Mouse (Mus musculus) thymus, adult 18-20 months (tissue): Measurements from ENCODE around the gene Rps11.
"Not testable (repeated sequence)": the region's sequence is repeated elsewhere in the genome, so short reads cannot be mapped to it uniquely, and the experiment has no call there.

Experiments
- DNase-seq, 2 experiments: peaks; one replicate each; pipeline ENCODE4 v3.0.0; 2022; ENCODE audit warnings: mixed read lengths in 2 of 2

Rps11 gene

GRCm38 (mm10) chr7:45106441-45106840, 17.8 kb downstream of the Rps11 start:
- no peak for DNase-seq

DNA sequence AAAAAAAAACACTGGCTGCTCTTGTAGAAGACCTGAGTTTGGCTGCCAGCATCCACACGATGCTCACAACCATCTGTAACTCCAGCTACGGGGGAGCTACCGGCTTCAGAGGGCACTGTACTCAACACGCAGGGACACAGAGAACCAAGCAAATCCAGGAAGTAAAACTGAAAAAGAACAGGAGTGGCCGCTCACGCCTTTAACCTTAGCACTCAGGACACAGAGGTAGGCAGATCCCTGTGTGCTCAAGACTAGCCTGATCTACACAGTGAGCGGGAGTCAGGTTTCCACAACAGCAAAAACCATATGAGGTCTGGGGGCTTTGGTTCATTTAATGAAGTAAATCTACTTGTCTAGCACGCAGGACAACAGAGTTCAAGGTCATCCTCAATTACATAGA, 18.7 kb downstream of the Rps11 start:
- no peak for DNase-seq

DNA sequence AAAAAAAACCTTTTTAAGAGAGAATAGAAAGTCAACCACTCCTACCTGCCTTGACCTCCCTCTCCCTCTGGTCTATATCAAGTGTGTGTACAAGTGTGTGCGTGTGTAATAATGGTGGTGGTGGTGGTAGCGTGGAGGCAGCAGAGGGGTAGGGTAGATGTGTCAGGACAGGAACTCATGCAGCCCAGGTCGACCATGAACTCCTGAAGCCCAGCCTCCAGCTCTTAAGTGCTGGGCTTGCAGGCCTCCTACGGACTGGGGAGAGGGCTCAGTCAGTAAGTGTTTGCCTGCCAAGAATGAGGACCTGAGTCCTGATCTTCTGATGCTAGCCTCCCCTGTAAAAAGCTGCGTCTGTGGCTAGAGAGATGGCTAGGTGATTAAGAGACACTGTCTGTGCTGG, 19.3 kb downstream of the Rps11 start:
- DNase-seq: no peak

DNA sequence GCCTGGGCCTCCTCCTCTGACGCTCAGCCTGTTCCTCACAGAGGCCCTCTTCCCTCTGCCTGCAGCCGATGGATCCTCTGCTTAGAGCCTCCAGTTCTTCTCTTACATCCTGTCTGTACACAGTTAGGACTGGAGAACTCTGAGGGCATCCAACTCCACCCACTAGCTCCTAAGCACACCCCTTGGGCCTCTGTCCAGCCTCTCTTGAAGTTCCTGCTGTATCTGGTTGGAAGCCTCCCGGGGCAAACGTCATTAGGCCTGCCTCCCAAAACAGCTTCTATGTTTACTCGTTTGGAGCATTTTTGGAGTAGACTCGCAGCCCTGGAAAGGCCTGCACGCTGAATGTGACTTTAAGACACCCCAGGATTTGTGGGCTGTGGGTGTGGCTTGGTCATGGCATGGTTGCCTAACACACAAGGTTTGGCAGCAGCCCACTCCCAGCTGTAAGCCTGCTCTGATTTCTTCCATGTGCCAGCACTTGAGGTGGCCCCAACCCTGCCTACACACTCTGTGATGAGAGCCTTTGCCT, 20.5 kb downstream of the Rps11 start, which contains the start of gene Fcgrt:
Gene Fcgrt, minus strand, starts transcription at position 200 of the 529 bp plus-strand sequence.
- DNase-seq: peak in 1 of 2 experiments; percentile 35

GRCm38 (mm10) chr7:45102940-45103585, 21.2 kb downstream of the Rps11 start:
- DNase-seq: no peak

GRCm38 (mm10) chr7:45102441-45102840, 21.8 kb downstream of the Rps11 start:
- DNase-seq: no peak

DNA sequence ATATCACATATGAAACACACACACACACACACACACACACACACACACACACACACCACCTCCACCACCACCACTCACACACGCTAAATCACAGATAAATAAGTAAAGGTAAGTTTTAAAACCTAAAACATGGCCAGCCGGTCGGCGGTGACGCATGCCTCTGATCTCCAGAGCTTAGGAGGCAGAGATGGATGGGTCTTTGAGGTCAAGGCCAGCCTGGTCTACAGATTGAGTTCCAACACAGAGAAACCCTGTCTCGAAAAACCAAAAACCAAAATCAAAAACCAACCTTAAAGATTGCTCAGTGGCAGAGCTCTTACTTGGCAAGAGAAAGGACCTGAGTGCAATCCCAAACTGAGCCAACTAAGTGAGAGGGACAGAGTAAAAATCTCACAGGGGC, 24.2 kb downstream of the Rps11 start:
- DNase-seq: no peak

GRCm38 (mm10) chr7:45098541-45099240, 25.5 kb downstream of the Rps11 start:
- no peak for DNase-seq

DNA sequence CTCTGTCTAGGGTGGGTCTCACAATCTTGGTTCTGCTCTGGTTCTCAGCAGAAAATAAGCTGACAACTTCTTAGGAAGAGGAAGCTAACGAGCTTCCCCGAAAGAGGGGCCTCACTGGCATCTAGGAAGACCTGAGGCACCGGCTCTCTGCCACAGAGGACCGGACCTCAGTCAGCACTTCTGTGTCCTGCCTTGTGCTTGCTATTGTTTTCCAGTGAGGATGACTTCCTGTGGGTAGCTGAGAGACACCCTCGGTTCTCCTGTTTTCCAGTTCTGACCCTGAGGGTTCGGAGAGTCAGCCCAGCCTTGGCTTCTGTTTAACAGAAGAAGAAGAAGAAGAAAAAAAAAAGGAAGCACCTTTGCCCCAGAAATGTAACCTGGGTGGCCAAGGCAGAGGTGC, 26.8 kb downstream of the Rps11 start:
- no peak for DNase-seq

DNA sequence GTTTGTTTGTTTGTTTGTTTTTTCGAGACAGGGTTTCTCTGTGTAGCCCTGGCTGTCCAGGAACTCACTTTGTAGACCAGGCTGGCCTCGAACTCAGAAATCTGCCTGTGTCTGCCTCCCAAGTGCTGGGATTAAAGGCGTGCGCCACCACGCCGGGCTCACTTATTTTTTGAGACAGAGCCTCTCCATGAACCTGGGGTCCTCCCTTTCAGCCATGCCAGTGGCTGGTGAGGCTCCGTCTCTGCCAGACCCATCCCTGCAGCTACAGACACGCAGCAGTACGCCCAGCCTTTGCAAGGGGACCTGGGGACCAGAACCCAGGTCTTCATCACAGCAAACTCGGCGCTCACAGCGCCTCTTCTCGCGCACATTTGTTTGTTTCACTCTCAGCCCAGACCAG, 28.3 kb downstream of the Rps11 start:
- DNase-seq: not testable (repeated sequence)

GRCm38 (mm10) chr7:45095367-45095766, 28.9 kb downstream of the Rps11 start:
- no peak for DNase-seq

- DNase-seq: no peak
Measured at GRCm38 (mm10) chr7:45094121-45094520, 30.1 kb downstream of the Rps11 start.

DNA sequence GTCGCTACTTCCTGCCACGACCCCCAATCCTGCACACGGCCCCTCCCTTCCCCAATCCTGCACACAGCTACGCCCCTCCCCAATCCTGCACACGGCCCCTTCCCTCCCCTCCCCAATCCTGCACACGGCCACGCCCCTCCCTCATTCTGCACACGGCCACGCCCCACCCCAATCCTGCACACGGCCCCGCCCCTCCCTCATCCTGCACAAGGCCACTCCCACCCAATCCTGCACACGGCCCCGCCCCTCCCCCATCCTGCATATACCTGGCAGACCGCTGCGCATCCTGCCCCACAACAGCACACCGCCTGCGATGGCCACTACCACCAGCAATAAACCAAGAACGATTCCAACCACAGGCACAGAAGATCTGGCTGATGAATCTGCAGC, 30.7 kb downstream of the Rps11 start:
- DNase-seq: no peak

DNA sequence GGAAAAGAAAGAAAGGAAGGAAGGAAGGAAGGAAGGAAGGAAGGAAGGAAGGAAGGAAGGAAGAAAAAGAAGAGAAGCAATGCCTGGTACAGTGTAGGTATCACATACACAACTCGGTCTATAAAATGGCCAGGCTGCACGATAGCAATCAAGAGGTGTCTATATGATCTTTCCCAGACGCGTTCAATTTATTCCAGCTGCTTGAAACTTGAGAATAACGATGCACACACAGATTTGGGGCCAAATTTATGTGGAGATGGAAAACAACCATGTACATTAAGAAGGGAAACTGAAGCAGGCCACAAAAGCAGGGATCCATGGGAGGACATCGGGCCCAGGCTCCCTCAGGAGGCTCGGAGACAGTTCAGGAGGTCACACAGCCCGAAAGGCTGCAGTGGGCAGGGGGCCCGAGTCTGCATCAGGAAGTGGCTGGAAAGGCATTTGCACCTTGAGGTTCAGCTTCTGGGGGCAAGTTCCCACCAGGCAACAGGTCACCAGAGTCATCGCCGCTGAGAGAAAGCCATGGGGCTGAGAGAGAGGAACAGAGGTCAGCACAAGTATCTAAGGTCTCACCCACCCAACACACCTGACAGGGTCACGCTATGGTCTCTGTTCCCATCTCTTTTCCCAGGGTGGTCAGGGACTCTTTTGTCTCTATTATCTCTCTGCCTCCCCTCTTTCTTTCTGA, 31.3 kb downstream of the Rps11 start:
- DNase-seq: no peak

DNA sequence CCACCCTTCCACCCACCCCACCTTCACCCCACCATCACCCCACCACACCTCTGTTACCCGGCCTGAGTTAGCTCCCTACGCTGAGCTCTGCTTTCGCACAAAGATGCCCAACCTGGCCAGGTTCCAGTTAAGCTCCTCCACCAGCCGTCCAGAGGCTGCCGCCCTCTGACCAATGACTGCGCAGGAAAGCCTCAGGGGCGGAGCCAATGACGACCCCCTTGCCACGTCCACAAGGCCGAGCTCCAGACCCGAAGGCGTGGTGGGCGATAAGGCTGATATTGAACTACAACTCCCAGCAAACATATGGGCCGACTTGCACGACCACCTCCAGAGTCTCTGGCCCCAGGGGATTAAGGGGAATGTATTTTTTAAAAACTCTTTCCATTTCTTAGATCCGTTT, 32.2 kb downstream of the Rps11 start, which contains the start of gene Rcn3:
Gene Rcn3, minus strand, starts transcription at position 174 of the 400 bp plus-strand sequence.
- no peak for DNase-seq

DNA sequence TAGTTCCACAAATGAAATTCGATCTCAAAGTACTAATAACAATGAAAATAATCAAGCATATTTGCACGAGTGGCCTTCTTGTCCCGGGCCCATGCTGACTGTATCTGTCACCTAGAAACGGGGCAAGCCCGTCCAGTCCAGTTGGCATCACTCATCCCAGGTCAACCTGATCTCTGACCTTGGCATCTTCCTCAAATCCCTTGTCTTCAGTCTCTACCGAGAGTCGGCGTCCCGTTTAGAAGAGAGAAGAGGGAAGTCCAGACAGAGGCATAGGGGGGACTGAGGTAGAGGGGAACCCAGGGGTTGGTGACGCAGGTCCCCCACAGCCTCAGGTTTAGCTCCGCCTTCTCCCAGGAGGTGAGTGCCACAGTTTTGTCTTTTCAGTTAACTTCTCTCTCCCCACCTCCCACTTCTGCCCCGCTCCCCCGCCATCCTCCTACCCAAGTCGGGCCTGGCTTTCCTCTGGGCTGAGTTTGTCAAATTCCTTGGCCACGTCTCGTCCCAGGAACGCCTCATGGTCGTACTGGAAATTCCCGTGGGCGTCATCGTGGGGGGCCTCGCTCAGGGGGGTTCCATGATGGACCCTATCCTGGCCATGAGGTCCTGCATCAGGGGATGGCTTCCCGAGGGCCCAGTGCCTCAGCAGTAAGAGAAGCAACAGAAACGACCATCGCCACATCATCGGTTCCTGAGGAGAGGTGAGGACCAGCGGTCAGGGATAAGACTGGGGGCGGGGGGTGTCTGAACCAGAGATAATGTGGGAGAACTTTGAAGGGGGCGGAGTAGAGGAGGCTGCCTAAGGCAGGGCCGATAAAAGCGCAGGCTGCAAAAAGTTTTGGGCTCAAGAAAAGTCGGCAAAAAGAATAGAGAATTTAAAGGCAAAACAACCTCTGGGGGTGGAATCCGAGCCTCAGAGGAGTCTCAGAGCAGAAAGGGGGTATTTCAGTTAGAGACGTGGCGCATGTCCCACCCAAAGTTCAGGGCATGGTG, 32.9 kb downstream of the Rps11 start:
- DNase-seq: no peak

DNA sequence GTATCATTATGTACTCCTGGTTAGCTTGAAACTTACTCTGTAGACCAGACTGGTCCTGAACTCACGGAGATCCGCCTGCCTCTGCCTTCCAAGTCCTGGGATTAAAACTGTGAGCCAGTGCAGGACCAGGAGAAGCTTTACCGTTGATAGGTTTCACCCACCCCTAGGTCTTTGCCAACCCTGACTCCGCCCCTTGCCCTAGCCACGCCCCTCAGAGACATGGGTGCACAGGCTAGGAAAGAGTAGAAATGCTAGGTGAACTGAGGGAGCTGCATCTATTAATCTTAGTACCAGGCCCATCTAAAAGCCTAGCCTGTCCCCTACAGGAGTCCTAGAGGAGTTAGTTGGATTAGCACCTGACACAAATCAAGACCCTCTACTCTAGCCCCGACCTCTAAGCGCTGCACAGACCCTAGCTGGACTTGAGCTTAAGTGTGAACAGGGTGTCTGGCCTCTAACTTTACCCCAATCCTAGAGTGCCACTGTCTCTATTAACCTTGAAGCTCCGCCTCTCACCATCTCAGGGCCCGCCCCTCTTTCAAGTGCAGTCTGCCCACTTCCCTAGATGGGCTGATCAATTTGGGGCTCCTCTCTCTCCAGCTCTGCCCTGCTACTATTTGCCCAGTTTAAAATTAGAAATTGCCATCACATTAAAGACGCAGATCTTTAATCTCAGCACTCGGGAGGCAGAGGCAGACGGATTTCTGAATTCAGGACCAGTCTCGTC, 33.8 kb downstream of the Rps11 start:
- DNase-seq: no peak

GRCm38 (mm10) chr7:45088597-45088996, 35.6 kb downstream of the Rps11 start:
- DNase-seq: no peak

- no peak for DNase-seq
Measured at GRCm38 (mm10) chr7:45086084-45086483, 38.2 kb downstream of the Rps11 start.

GRCm38 (mm10) chr7:45083300-45083890, 40.8 kb downstream of the Rps11 start:
- no peak for DNase-seq
